Mouse (Mus musculus) hindbrain, embryonic 14.5 days (tissue): ENCODE measurements around the gene Psenen. TPM values are rescaled to one million over a fixed set of nuclear protein-coding genes. Genes with fewer than 3 reads are reported as not detected.
A peak's percentile ranks its signal among the peaks of the same experiment; 100 is the strongest.

ENCODE experiments used
- ATAC-seq: fragments of 200-750 bp; cut with Nextera tagmentation; 2 replicates; pipeline ENCODE4 v1.8.0; 2017; ENCODE audit warnings: moderate number of reproducible peaks, mild to moderate bottlenecking, moderate TSS enrichment, moderate library complexity; ENCODE audit not compliant: low FRiP score
- DNase-seq: peaks from one replicate; pipeline ENCODE4 v3.0.0-alpha.2; 2015; ENCODE audit warnings: low spot score
- H3K27ac ChIP-seq: fragments of 300-500 bp; sonication (generic); 2 replicates; pipeline ENCODE4 v1.5.1; 2014; ENCODE audit warnings: mild to moderate bottlenecking, moderate library complexity
- H3K27me3 ChIP-seq: fragments of 300-500 bp; sonication (generic); 2 replicates; pipeline ENCODE4 v1.6.1; 2014; ENCODE audit warnings: mild to moderate bottlenecking, low read length, mixed read lengths; ENCODE audit not compliant: control insufficient read depth, insufficient read depth
- H3K36me3 ChIP-seq: fragments of 300-500 bp; sonication (generic); replicated peaks from 2 replicates; pipeline ENCODE4 v1.6.1; 2014; ENCODE audit not compliant: control insufficient read depth, insufficient read depth
- H3K4me1 ChIP-seq: fragments of 300-500 bp; sonication (generic); replicated peaks from 2 replicates; pipeline ENCODE4 v1.6.1; 2014; ENCODE audit warnings: antibody characterized with exemption, low read length, mixed read lengths; ENCODE audit not compliant: control insufficient read depth, insufficient read depth
- H3K4me2 ChIP-seq: fragments of 300-500 bp; sonication (generic); replicated peaks from 2 replicates; pipeline ENCODE4 v1.6.1; 2014; ENCODE audit warnings: mild to moderate bottlenecking, moderate library complexity
- H3K4me3 ChIP-seq: fragments of 300-500 bp; sonication (generic); replicated peaks from 2 replicates; pipeline ENCODE4 v1.5.1; 2014; ENCODE audit warnings: mild to moderate bottlenecking, low read length
- H3K9ac ChIP-seq: fragments of 300-500 bp; sonication (generic); 2 replicates; pipeline ENCODE4 v1.6.1; 2014
- H3K9me3 ChIP-seq: fragments of 300-500 bp; sonication (generic); 2 replicates; pipeline ENCODE4 v1.6.1; 2016; ENCODE audit warnings: low read length; ENCODE audit not compliant: control insufficient read depth
- WGBS: fragments of 180-500 bp; shearing (Covaris S2); extraction: QIAGEN DNeasy Blood & Tissue Kit; methylation state at CpG from one replicate; pipeline ENCODE4 v1.1.7; 2014; 5-methylcytosine and 5-hydroxymethylcytosine counted together
- polyA plus RNA-seq: library from polyadenylated mRNA; unstranded; fragments of >200 nt; fragmentation: Nextera tagmentation; extraction: Ambion mirVana; gene quantifications from 2 replicates; pipeline ENCODE4 v1.2.1, GENCODE M21; 2014

Gene Psenen
- polyA plus RNA-seq, 1 experiment from 2014 or later: 118 TPM

GRCm38 (mm10) chr7:30590927-30591604, 27.6 kb upstream of the Psenen start:
- Histone ChIP-seq H3K27ac (no peak overlapping the region), H3K4me2 (no peak overlapping the region), H3K27me3 (no peaks in the 10 kb centered on the region), H3K9me3 (no peaks in the 10 kb centered on the region), H3K9ac (no peak overlapping the region), H3K36me3 (peaks cover 8% of the 10 kb centered on the region), H3K4me1 (peaks cover 10% of the 10 kb centered on the region), H3K4me3 (no peak overlapping the region)
- DNase-seq (no peak), ATAC-seq (no peak)
- WGBS: 85% methylated on average over 9 of the region's 9 CpGs

GRCm38 (mm10) chr7:30589435-30590301, 26.2 kb upstream of the Psenen start:
- DNase-seq (peak; percentile 88), ATAC-seq (peak; percentile 56)
- H3K27ac ChIP-seq: peak overlapping the region; percentile 94
- H3K4me3 ChIP-seq: peak overlapping the region; percentile 85
- H3K36me3 ChIP-seq: peaks cover 22% of the 10 kb centered on the region
- no peaks in the 10 kb centered on the region for H3K9me3 ChIP-seq
- no peaks in the 10 kb centered on the region for H3K27me3 ChIP-seq
- H3K4me1 ChIP-seq: peaks cover 10% of the 10 kb centered on the region
- H3K9ac ChIP-seq: peak overlapping the region; percentile 98
- 31% methylated on average over 39 of the region's 40 CpGs for WGBS
- H3K4me2 ChIP-seq: peak overlapping the region; percentile 57

GRCm38 (mm10) chr7:30588676-30589434, 25.4 kb upstream of the Psenen start, which contains the start of gene Kmt2b:
TSS of gene Kmt2b (minus strand) at chr7:30588726.
- H3K4me3 ChIP-seq: peak within 1 kb of the TSS; percentile 85
- peak; percentile 95 for ATAC-seq
- peaks cover 30% of the 10 kb centered on the region for H3K36me3 ChIP-seq
- H3K27ac ChIP-seq: peak within 1 kb of the TSS; percentile 94
- DNase-seq: peak; percentile 93
- peak within 1 kb of the TSS; percentile 98 for H3K9ac ChIP-seq
- WGBS: under 1% methylated on average over 57 of the region's 68 CpGs
- H3K4me2 ChIP-seq: peak within 1 kb of the TSS; percentile 93
- H3K4me1 ChIP-seq: peaks cover 10% of the 10 kb centered on the region
- H3K9me3 ChIP-seq: no peaks in the 10 kb centered on the region
- H3K27me3 ChIP-seq: no peaks in the 10 kb centered on the region

GRCm38 (mm10) chr7:30587842-30588667, 24.6 kb upstream of the Psenen start:
- Histone ChIP-seq H3K27ac (peak overlapping the region; percentile 94), H3K4me1 (peaks cover 10% of the 10 kb centered on the region), H3K9me3 (no peaks in the 10 kb centered on the region), H3K27me3 (no peaks in the 10 kb centered on the region), H3K9ac (peak overlapping the region; percentile 98), H3K36me3 (peaks cover 38% of the 10 kb centered on the region), H3K4me2 (peak overlapping the region; percentile 93), H3K4me3 (peak overlapping the region; percentile 85)
- ATAC-seq: peak; percentile 38
- WGBS: 1% methylated on average over 53 of the region's 67 CpGs
- peak; percentile 29 for DNase-seq

GRCm38 (mm10) chr7:30586455-30587020, 23.1 kb upstream of the Psenen start:
- peak overlapping the region; percentile 93 for H3K4me2 ChIP-seq
- H3K27me3 ChIP-seq: no peaks in the 10 kb centered on the region
- DNase-seq (no peak), ATAC-seq (no peak)
- H3K36me3 ChIP-seq: peaks cover 53% of the 10 kb centered on the region
- H3K9me3 ChIP-seq: no peaks in the 10 kb centered on the region
- H3K4me1 ChIP-seq: peaks cover 10% of the 10 kb centered on the region
- peak overlapping the region; percentile 85 for H3K4me3 ChIP-seq
- H3K27ac ChIP-seq: no peak overlapping the region
- WGBS: 91% methylated on average over 28 of the region's 28 CpGs
- H3K9ac ChIP-seq: peak overlapping the region; percentile 98; the same call in 1 of the 2 replicates

- no peak overlapping the region for H3K9ac ChIP-seq
- no peak overlapping the region for H3K4me2 ChIP-seq
- peaks cover 67% of the 10 kb centered on the region for H3K36me3 ChIP-seq
- 94% methylated on average over 7 of the region's 7 CpGs for whole genome bisulfite sequencing
- H3K4me1 ChIP-seq: peaks cover 10% of the 10 kb centered on the region
- ATAC-seq: no peak
- H3K4me3 ChIP-seq: no peak overlapping the region
- no peak for DNase-seq
- H3K9me3 ChIP-seq: no peaks in the 10 kb centered on the region
- H3K27me3 ChIP-seq: no peaks in the 10 kb centered on the region
- no peak overlapping the region for H3K27ac ChIP-seq
These were observed 21.7 kb upstream of the Psenen start for GRCm38 (mm10) chr7:30585170-30585569.

GRCm38 (mm10) chr7:30584339-30584738, 20.9 kb upstream of the Psenen start:
- WGBS: 94% methylated on average over 10 of the region's 10 CpGs
- no peak overlapping the region for H3K4me3 ChIP-seq
- H3K27me3 ChIP-seq: no peaks in the 10 kb centered on the region
- H3K36me3 ChIP-seq: peaks cover 75% of the 10 kb centered on the region
- ATAC-seq (no peak), DNase-seq (no peak)
- H3K9me3 ChIP-seq: no peaks in the 10 kb centered on the region
- no peak overlapping the region for H3K9ac ChIP-seq
- no peak overlapping the region for H3K4me2 ChIP-seq
- no peak overlapping the region for H3K27ac ChIP-seq
- peaks cover 10% of the 10 kb centered on the region for H3K4me1 ChIP-seq

- no peak for ATAC-seq
- WGBS: 95% methylated on average over 16 of the region's 16 CpGs
These were observed 18.1 kb upstream of the Psenen start for GRCm38 (mm10) chr7:30581547-30581946.

More at GRCm38 (mm10) chr7:30581547-30581946, 18.1 kb upstream of the Psenen start:
- H3K9ac ChIP-seq: no peak overlapping the region
- peaks cover under 1% of the 10 kb centered on the region; the same call in 1 of the 2 replicates for H3K4me1 ChIP-seq
- no peaks in the 10 kb centered on the region for H3K9me3 ChIP-seq
- no peak overlapping the region for H3K4me3 ChIP-seq
- H3K36me3 ChIP-seq: peaks cover 100% of the 10 kb centered on the region
- no peaks in the 10 kb centered on the region for H3K27me3 ChIP-seq
- DNase-seq: no peak
- H3K4me2 ChIP-seq: no peak overlapping the region
- H3K27ac ChIP-seq: no peak overlapping the region
